Mouse (Mus musculus): Measurements from ENCODE around the gene Tpp1.

The Tpp1 gene

GRCm38 (mm10) chr7:105728701-105729428, 23.2 kb downstream of the Tpp1 start:
- in situ Hi-C loops (cut with MboI, MseI) = no loop called here

- in situ Hi-C loops (cut with MboI, MseI) = no loop called here
Measured at GRCm38 (mm10) chr7:105726980-105727325, 25.1 kb downstream of the Tpp1 start.

- in situ Hi-C loops (cut with MboI, MseI) = no loop called here
Measured at GRCm38 (mm10) chr7:105726144-105726979, 25.7 kb downstream of the Tpp1 start.

GRCm38 (mm10) chr7:105721916-105722315, 30.1 kb downstream of the Tpp1 start:
- in situ Hi-C loops (cut with MboI, MseI) = no loop called here

GRCm38 (mm10) chr7:105715366-105715765, 36.7 kb downstream of the Tpp1 start:
- in situ Hi-C loops (cut with MboI, MseI) = no loop called here

GRCm38 (mm10) chr7:105708733-105709132, 43.3 kb downstream of the Tpp1 start:
- in situ Hi-C loops (cut with MboI, MseI) = no loop called here

GRCm38 (mm10) chr7:105703816-105704215, 48.2 kb downstream of the Tpp1 start:
- in situ Hi-C loops (cut with MboI, MseI) = no loop called here

GRCm38 (mm10) chr7:105703184-105703583, 48.9 kb downstream of the Tpp1 start:
- in situ Hi-C loops (cut with MboI, MseI) = no loop called here
